Mouse (Mus musculus) limb, embryonic 14.5 days (tissue): ENCODE data around the gene Ngb. TPM values are rescaled to one million over a fixed set of nuclear protein-coding genes. Genes with fewer than 3 reads are reported as not detected.

Experiments
- ATAC-seq: fragments of 200-750 bp; cut with Nextera tagmentation; 2 replicates; pipeline ENCODE4 v1.8.0; 2017; ENCODE audit warnings: low read depth, moderate number of reproducible peaks, moderate TSS enrichment; ENCODE audit not compliant: low FRiP score
- DNase-seq: peaks from one replicate; pipeline ENCODE4 v3.0.0-alpha.2; 2015; ENCODE audit warnings: low spot score
- H3K27ac ChIP-seq: fragments of 300-500 bp; sonication (generic); replicated peaks from 2 replicates; pipeline ENCODE4 v1.5.1; 2014; ENCODE audit warnings: low read depth, mild to moderate bottlenecking, low read length, moderate library complexity, mixed read lengths
- H3K27me3 ChIP-seq: fragments of 300-500 bp; sonication (generic); 2 replicates; pipeline ENCODE4 v1.6.1; 2014; ENCODE audit warnings: low read length, mixed read lengths; ENCODE audit not compliant: control insufficient read depth, insufficient read depth
- H3K36me3 ChIP-seq: fragments of 300-500 bp; sonication (generic); 2 replicates; pipeline ENCODE4 v1.6.1; 2014; ENCODE audit warnings: mild to moderate bottlenecking, low read length, moderate library complexity, mixed read lengths; ENCODE audit not compliant: control insufficient read depth, insufficient read depth
- H3K4me1 ChIP-seq: fragments of 300-500 bp; sonication (generic); 2 replicates; pipeline ENCODE4 v1.6.1; 2014; ENCODE audit warnings: antibody characterized with exemption, low read length, mixed read lengths; ENCODE audit not compliant: control insufficient read depth, insufficient read depth
- H3K4me2 ChIP-seq: fragments of 300-500 bp; sonication (generic); replicated peaks from 2 replicates; pipeline ENCODE4 v1.6.1; 2014; ENCODE audit warnings: low read depth, mild to moderate bottlenecking, low read length, moderate library complexity; ENCODE audit not compliant: severe bottlenecking
- H3K4me3 ChIP-seq: fragments of 300-500 bp; sonication (generic); replicated peaks from 2 replicates; pipeline ENCODE4 v1.5.1; 2014; ENCODE audit warnings: low read length
- H3K9ac ChIP-seq: fragments of 300-500 bp; sonication (generic); 2 replicates; pipeline ENCODE4 v1.6.1; 2014; ENCODE audit warnings: mild to moderate bottlenecking, low read depth, low read length, moderate library complexity; ENCODE audit not compliant: severe bottlenecking
- H3K9me3 ChIP-seq: fragments of 300-500 bp; sonication (generic); 2 replicates; pipeline ENCODE4 v1.6.1; 2016; ENCODE audit warnings: low read length; ENCODE audit not compliant: control insufficient read depth
- POLR2A ChIP-seq: fragments of 200-500 bp; IDR thresholded peaks from 2 replicates; pipeline ENCODE4 v1.8.0; 2012; ENCODE audit warnings: inconsistent platforms, mild to moderate bottlenecking, moderate library complexity, borderline replicate concordance; ENCODE audit not compliant: insufficient read depth, insufficient read length; ENCODE audit errors: extremely low read depth
- WGBS: fragments of 180-500 bp; shearing (Covaris S2); extraction: QIAGEN DNeasy Blood & Tissue Kit; methylation state at CpG from one replicate; pipeline ENCODE4 v1.1.7; 2014; 5-methylcytosine and 5-hydroxymethylcytosine counted together
- polyA plus RNA-seq, 2 experiments: library from polyadenylated mRNA; depleted of rRNA in 1 of 2; stranded (reverse) in 1 of 2; unstranded in 1 of 2; fragments of >200 nt; fragmentation: Nextera tagmentation in 1 of 2; extraction: Ambion mirVana in 1 of 2; gene quantifications; 2 replicates each; pipeline versions ENCODE4 v1.2.1 to v1.2.3; 2012 to 2014

Ngb gene
- polyA plus RNA-seq, 2 experiments = 0.19 to 0.45 TPM

GRCm38 (mm10) chr12:87142156-87142555 lies 39.8 kb upstream of the Ngb start:
- no peak overlapping the region for H3K4me3 ChIP-seq
- DNase-seq (no peak), ATAC-seq (no peak)
- H3K9me3 ChIP-seq = no peaks in the 10 kb centered on the region
- WGBS = 63% methylated on average over 2 of the region's 2 CpGs
- no peaks in the 10 kb centered on the region for H3K27me3 ChIP-seq
- no peak overlapping the region for H3K4me2 ChIP-seq
- no peak overlapping the region for H3K9ac ChIP-seq
- no peak overlapping the region for H3K27ac ChIP-seq
- H3K36me3 ChIP-seq = peaks cover 8% of the 10 kb centered on the region
- 0 out of 2 replicates have a peak, but pooled peaks cover 4% of the 10 kb centered on the region for H3K4me1 ChIP-seq
- no peak for TF ChIP-seq POLR2A

GRCm38 (mm10) chr12:87138768-87139167 lies 36.4 kb upstream of the Ngb start:
- 94% methylated on average over 1 of the region's 2 CpGs for WGBS
- ATAC-seq (no peak), DNase-seq (no peak)
- H3K27ac ChIP-seq = no peak overlapping the region
- no peaks in the 10 kb centered on the region for H3K9me3 ChIP-seq
- H3K4me2 ChIP-seq = no peak overlapping the region
- H3K4me3 ChIP-seq = no peak overlapping the region
- H3K36me3 ChIP-seq = peaks cover 15% of the 10 kb centered on the region
- H3K9ac ChIP-seq = no peak overlapping the region
- no peak for TF ChIP-seq POLR2A
- H3K4me1 ChIP-seq = no peaks in the 10 kb centered on the region
- H3K27me3 ChIP-seq = no peaks in the 10 kb centered on the region

DNA sequence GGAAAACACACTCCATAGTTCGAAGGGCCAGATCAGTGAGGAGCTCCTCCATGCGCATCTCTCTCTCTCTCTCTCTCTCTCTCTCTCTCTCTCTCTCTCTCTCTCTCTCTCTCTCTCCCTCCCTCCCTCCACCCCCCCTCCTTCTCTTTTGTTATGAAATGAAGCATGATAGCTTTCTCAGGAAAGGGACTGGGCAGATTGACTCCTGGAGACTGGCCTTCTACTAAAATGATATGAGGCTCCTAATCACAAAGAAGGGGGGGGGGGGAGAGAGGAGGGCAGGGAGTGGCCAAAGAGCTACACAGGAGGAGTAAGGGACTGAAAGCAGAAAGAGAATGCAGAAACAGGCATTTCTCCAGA lies 36.0 kb upstream of the Ngb start:
- TF ChIP-seq POLR2A = no peak
- Histone ChIP-seq H3K9me3 (no peaks in the 10 kb centered on the region), H3K4me2 (no peak overlapping the region), H3K27me3 (no peaks in the 10 kb centered on the region), H3K36me3 (peaks cover 16% of the 10 kb centered on the region), H3K27ac (no peak overlapping the region), H3K9ac (no peak overlapping the region), H3K4me1 (no peaks in the 10 kb centered on the region), H3K4me3 (no peak overlapping the region)
- DNase-seq (no peak), ATAC-seq (no peak)
- WGBS = 87% methylated on average over 2 of the region's 2 CpGs

DNA sequence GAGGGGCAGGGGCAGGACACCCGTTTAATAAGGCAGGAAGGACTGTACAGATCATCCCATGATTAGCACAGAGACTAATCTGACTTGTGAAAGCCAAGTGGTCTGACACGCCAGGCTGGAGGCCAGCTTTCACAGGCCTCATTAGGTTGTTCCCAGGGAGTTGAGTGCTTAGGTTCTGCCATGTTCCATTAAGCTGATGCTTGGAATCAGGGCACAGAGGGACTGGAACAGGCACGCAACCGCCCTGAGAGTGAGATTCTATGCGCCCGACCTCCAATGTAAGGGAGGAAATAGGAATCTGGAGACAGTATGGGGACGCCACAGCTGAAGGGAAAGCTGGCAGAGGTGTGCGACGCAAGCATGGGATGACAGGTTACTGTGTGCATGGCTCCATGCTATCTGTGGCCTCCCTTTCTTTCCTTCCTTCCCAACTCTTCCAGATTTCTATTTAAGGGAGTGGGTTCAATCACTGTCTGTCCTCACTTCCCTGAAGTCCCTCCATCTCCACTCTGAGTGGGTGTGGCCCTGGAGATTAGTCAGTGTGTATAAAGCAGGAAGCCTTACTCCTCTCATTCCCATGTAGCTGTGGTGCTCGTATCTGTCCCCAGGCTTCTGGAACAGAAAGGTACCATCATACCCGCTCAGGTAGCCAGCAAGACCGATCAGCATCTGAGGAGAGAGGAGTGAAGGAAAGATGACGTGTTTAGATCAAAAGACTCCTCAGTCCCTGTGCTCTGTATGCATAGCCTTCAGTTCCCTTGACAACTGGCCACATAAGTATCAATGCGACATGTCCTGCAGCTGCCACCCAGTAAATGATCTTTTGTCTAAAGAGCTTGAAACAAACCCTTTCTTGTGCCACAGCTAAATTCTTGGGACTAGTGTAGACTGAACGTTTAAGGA lies 35.4 kb upstream of the Ngb start:
- ATAC-seq (no peak), DNase-seq (no peak)
- Histone ChIP-seq H3K27ac (no peak overlapping the region), H3K4me1 (no peaks in the 10 kb centered on the region), H3K4me2 (no peak overlapping the region), H3K36me3 (peaks cover 18% of the 10 kb centered on the region), H3K27me3 (no peaks in the 10 kb centered on the region), H3K9me3 (no peaks in the 10 kb centered on the region), H3K4me3 (no peak overlapping the region), H3K9ac (no peak overlapping the region)
- 88% methylated on average over 15 of the region's 15 CpGs for WGBS
- TF ChIP-seq POLR2A = no peak

DNA sequence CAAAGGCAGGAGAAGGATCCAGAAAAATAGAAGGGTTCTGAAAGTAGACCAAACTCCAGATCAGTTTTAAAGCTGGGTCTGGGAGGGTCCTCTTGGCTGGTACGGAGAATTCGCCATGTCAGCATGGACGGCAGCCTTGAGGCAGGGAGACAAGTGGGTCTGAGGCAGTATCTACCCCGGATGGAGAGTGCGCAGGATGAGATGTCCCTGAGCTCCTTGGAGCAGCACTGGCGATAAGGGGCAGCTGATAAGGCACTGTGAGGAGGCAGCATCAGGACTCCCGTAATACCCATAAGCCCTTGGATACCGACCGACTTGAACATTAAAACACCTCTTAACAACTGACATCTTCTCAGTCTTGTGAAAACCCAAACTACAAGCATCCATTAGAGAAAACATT lies 30.4 kb upstream of the Ngb start:
- Histone ChIP-seq H3K27me3 (no peaks in the 10 kb centered on the region), H3K4me2 (no peak overlapping the region), H3K9ac (no peak overlapping the region), H3K9me3 (no peaks in the 10 kb centered on the region), H3K4me1 (no peaks in the 10 kb centered on the region), H3K4me3 (no peak overlapping the region), H3K36me3 (peaks cover 38% of the 10 kb centered on the region), H3K27ac (no peak overlapping the region)
- ATAC-seq = no peak
- TF ChIP-seq POLR2A = no peak
- WGBS = 96% methylated on average over 9 of the region's 9 CpGs
- no peak for DNase-seq

GRCm38 (mm10) chr12:87132210-87132609 lies 29.9 kb upstream of the Ngb start:
- no peak overlapping the region for H3K4me3 ChIP-seq
- TF ChIP-seq POLR2A = no peak
- no peak overlapping the region for H3K9ac ChIP-seq
- H3K27ac ChIP-seq = no peak overlapping the region
- H3K4me2 ChIP-seq = no peak overlapping the region
- H3K4me1 ChIP-seq = no peaks in the 10 kb centered on the region
- ATAC-seq = no peak
- peaks cover 38% of the 10 kb centered on the region for H3K36me3 ChIP-seq
- no peaks in the 10 kb centered on the region for H3K27me3 ChIP-seq
- 95% methylated on average over 6 of the region's 6 CpGs for WGBS
- DNase-seq = no peak
- H3K9me3 ChIP-seq = no peaks in the 10 kb centered on the region
